Mouse (Mus musculus) MEL (cell line): ENCODE data around the gene Stard5. TPM values are rescaled to one million over a fixed set of nuclear protein-coding genes. Genes with fewer than 3 reads are reported as not detected.

ENCODE experiments used
- DNase-seq: peaks from one replicate; pipeline ENCODE4 v3.0.0; 2011; ENCODE audit warnings: low read depth, low spot score
- H3K27ac ChIP-seq: 2 replicates; pipeline ENCODE4 v1.5.1; 2012; ENCODE audit warnings: low read depth, mild to moderate bottlenecking, control low read depth, low read length, moderate library complexity; ENCODE audit not compliant: control insufficient read depth
- H3K27me3 ChIP-seq, 2 experiments: fragments of 150-350 bp in 1 of 2; sonication (generic) in 1 of 2; 2 replicates each; pipeline ENCODE4 v1.6.1; 2012; ENCODE audit warnings: low read length in 2 of 2, mild to moderate bottlenecking in 2 of 2, improper control_type of control experiment in 1 of 2, moderate library complexity in 1 of 2; ENCODE audit not compliant: insufficient read depth in 2 of 2, control insufficient read depth in 1 of 2
- H3K36me3 ChIP-seq, 2 experiments: 2 replicates each; pipeline ENCODE4 v1.6.1; 2012 to 2014; ENCODE audit warnings: low read length in 2 of 2, improper control_type of control experiment in 1 of 2, inconsistent platforms in 1 of 2, mild to moderate bottlenecking in 1 of 2; ENCODE audit not compliant: insufficient read depth in 2 of 2, control insufficient read depth in 1 of 2
- H3K4me1 ChIP-seq, 2 experiments: fragments of 150-350 bp in 1 of 2; sonication (generic) in 1 of 2; 2 replicates each; pipeline ENCODE4 v1.6.1; 2012; ENCODE audit warnings: low read length in 2 of 2, improper control_type of control experiment in 1 of 2, mild to moderate bottlenecking in 1 of 2; ENCODE audit not compliant: insufficient read depth in 2 of 2, control insufficient read depth in 1 of 2
- H3K4me3 ChIP-seq, 2 experiments: fragments of 150-350 bp in 1 of 2; sonication (generic) in 1 of 2; 2 replicates each; pipeline ENCODE4 v1.5.1; 2012; ENCODE audit warnings: low read depth in 2 of 2, low read length in 2 of 2, mild to moderate bottlenecking in 2 of 2, moderate library complexity in 2 of 2, control low read depth in 1 of 2, improper control_type of control experiment in 1 of 2; ENCODE audit not compliant: control insufficient read depth in 1 of 2, insufficient read depth in 1 of 2
- H3K79me2 ChIP-seq: 2 replicates; pipeline ENCODE4 v1.6.1; 2012; ENCODE audit warnings: mild to moderate bottlenecking, low read length, moderate library complexity; ENCODE audit not compliant: control insufficient read depth, poor library complexity, insufficient read depth
- H3K9ac ChIP-seq: 2 replicates; pipeline ENCODE4 v1.6.1; 2012; ENCODE audit warnings: low read depth, mild to moderate bottlenecking, control low read depth, low read length, moderate library complexity; ENCODE audit not compliant: control insufficient read depth, poor library complexity, severe bottlenecking
- H3K9me3 ChIP-seq: fragments of 150-350 bp; sonication (generic); replicated peaks from 2 replicates; pipeline ENCODE4 v1.6.1; 2012; ENCODE audit warnings: mild to moderate bottlenecking, low read length, improper control_type of control experiment, moderate library complexity; ENCODE audit not compliant: insufficient read depth
- CHD1 ChIP-seq: IDR thresholded peaks from 2 replicates; pipeline ENCODE4 v1.6.1; 2012; ENCODE audit warnings: low read depth, mild to moderate bottlenecking, inconsistent platforms, low read length, improper control_type of control experiment
- CHD2 ChIP-seq: IDR thresholded peaks from 2 replicates; pipeline ENCODE4 v1.6.1; 2011; ENCODE audit warnings: low read length, improper control_type of control experiment
- E2F4 ChIP-seq: IDR thresholded peaks from 2 replicates; pipeline ENCODE4 v1.6.1; 2011; ENCODE audit warnings: low read depth, low read length, improper control_type of control experiment, borderline replicate concordance
- ELF1 ChIP-seq: IDR thresholded peaks from 2 replicates; pipeline ENCODE4 v1.6.1; 2014; ENCODE audit warnings: low read depth, mild to moderate bottlenecking, inconsistent platforms, low read length, improper control_type of control experiment, moderate library complexity
- EP300 ChIP-seq, 2 experiments: IDR thresholded peaks; 2 replicates each; pipeline ENCODE4 v1.6.1; 2011; ENCODE audit warnings: improper control_type of control experiment in 2 of 2, low read length in 2 of 2, low read depth in 1 of 2, mild to moderate bottlenecking in 1 of 2
- GATA1 ChIP-seq: IDR thresholded peaks from 2 replicates; pipeline ENCODE4 v1.6.1; 2011; ENCODE audit warnings: low read depth, low read length, improper control_type of control experiment
- JUND ChIP-seq: IDR thresholded peaks from 2 replicates; pipeline ENCODE4 v1.6.1; 2011; ENCODE audit warnings: low read depth, mild to moderate bottlenecking, improper control_type of control experiment, low read length
- MYB ChIP-seq: IDR thresholded peaks from 2 replicates; pipeline ENCODE4 v1.6.1; 2011; ENCODE audit warnings: mild to moderate bottlenecking, low read depth, low read length, improper control_type of control experiment
- MYC ChIP-seq: IDR thresholded peaks from 2 replicates; pipeline ENCODE4 v1.6.1; 2011; ENCODE audit warnings: low read depth, mild to moderate bottlenecking, low read length, improper control_type of control experiment, moderate library complexity
- POLR2A ChIP-seq, 2 experiments: IDR thresholded peaks; 2 replicates each; pipeline ENCODE4 v1.6.1; 2011 to 2012; ENCODE audit warnings: low read length in 2 of 2, mild to moderate bottlenecking in 2 of 2, control low read depth in 1 of 2, improper control_type of control experiment in 1 of 2, low read depth in 1 of 2, moderate library complexity in 1 of 2; ENCODE audit not compliant: control insufficient read depth in 1 of 2, insufficient read depth in 1 of 2, poor library complexity in 1 of 2
- POLR2AphosphoS2 ChIP-seq: IDR thresholded peaks from 2 replicates; pipeline ENCODE4 v1.6.1; 2011; ENCODE audit warnings: low read length, improper control_type of control experiment
- POLR2AphosphoS5 ChIP-seq: IDR thresholded peaks from 2 replicates; pipeline ENCODE4 v1.6.1; 2012; ENCODE audit warnings: low read depth, borderline replicate concordance, mild to moderate bottlenecking, inconsistent platforms, low read length, moderate library complexity, mixed read lengths
- RAD21 ChIP-seq: IDR thresholded peaks from 2 replicates; pipeline ENCODE4 v1.6.1; 2011; ENCODE audit warnings: mild to moderate bottlenecking, low read depth, low read length, improper control_type of control experiment
- SIN3A ChIP-seq: IDR thresholded peaks from 2 replicates; pipeline ENCODE4 v1.6.1; 2012; ENCODE audit warnings: low read length, improper control_type of control experiment, inconsistent platforms
- SMC3 ChIP-seq: IDR thresholded peaks from 2 replicates; pipeline ENCODE4 v1.6.1; 2011; ENCODE audit warnings: low read depth, low read length, improper control_type of control experiment
- TAL1 ChIP-seq: IDR thresholded peaks from 2 replicates; pipeline ENCODE4 v1.6.1; 2012; ENCODE audit warnings: mild to moderate bottlenecking, inconsistent platforms, low read length, moderate library complexity, mixed read lengths
- TBP ChIP-seq: IDR thresholded peaks from 2 replicates; pipeline ENCODE4 v1.8.0; 2011; ENCODE audit warnings: low read depth, low read length, improper control_type of control experiment
- UBTF ChIP-seq: IDR thresholded peaks from 2 replicates; pipeline ENCODE4 v1.6.1; 2012; ENCODE audit warnings: low read depth, mild to moderate bottlenecking, inconsistent platforms, low read length, improper control_type of control experiment, moderate library complexity, borderline replicate concordance; ENCODE audit not compliant: insufficient read depth
- USF2 ChIP-seq, 2 experiments: IDR thresholded peaks; 2 replicates each; pipeline ENCODE4 v1.6.1; 2011 to 2012; ENCODE audit warnings: improper control_type of control experiment in 2 of 2, low read length in 2 of 2, borderline replicate concordance in 1 of 2, inconsistent platforms in 1 of 2, low read depth in 1 of 2, mild to moderate bottlenecking in 1 of 2; ENCODE audit not compliant: insufficient read depth in 1 of 2
- ZKSCAN1 ChIP-seq: IDR thresholded peaks from 2 replicates; pipeline ENCODE4 v1.6.1; 2012; ENCODE audit warnings: low read depth, mild to moderate bottlenecking, inconsistent platforms, low read length, improper control_type of control experiment, moderate library complexity
- polyA plus RNA-seq, 2 experiments: library from polyadenylated mRNA; stranded (reverse) in 1 of 2; unstranded in 1 of 2; fragments of >175 nt in 1 of 2; fragments of >200 nt in 1 of 2; gene quantifications; 2 replicates each; pipeline versions ENCODE4 v1.2.1 to v1.2.4; 2012; ENCODE audit warnings: low replicate concordance in 2 of 2, low read depth in 1 of 2; ENCODE audit not compliant: insufficient read length in 2 of 2, insufficient read depth in 1 of 2, missing spikeins in 1 of 2
- total RNA-seq: library from RNA; depleted of rRNA; stranded (reverse); fragments of 300-350 nt; gene quantifications from 2 replicates; pipeline ENCODE4 v1.2.3, GENCODE M21; 2012

Gene Stard5
- total and polyA plus RNA-seq, 3 experiments, result 2.3 to 3.1 TPM; not detected in 1

GRCm38 (mm10) chr7:83609891-83610290 is 21.9 kb upstream of the Stard5 start:
- H3K4me3 ChIP-seq, result no peak overlapping the region
- no peaks in the 10 kb centered on the region for H3K9me3 ChIP-seq
- no peaks in the 10 kb centered on the region for H3K27me3 ChIP-seq
- no peaks in the 10 kb centered on the region for H3K36me3 ChIP-seq
- no peaks in the 10 kb centered on the region for H3K4me1 ChIP-seq
- H3K27ac ChIP-seq, result no peak overlapping the region
- TF ChIP-seq MYC (no peak), MYB (no peak), UBTF (no peak), ZKSCAN1 (no peak), ELF1 (no peak)
- no peak overlapping the region for H3K9ac ChIP-seq
- DNase-seq, result no peak
- no peaks in the 10 kb centered on the region for H3K79me2 ChIP-seq

- H3K9me3 ChIP-seq, result no peaks in the 10 kb centered on the region
- H3K79me2 ChIP-seq, result no peaks in the 10 kb centered on the region
- H3K36me3 ChIP-seq, result no peaks in the 10 kb centered on the region
- H3K4me3 ChIP-seq, result no peak overlapping the region
- H3K27ac ChIP-seq, result no peak overlapping the region
- DNase-seq, result no peak
- no peaks in the 10 kb centered on the region for H3K27me3 ChIP-seq
- TF ChIP-seq RAD21 (no peak), E2F4 (no peak), MYC (no peak), MYB (no peak), TAL1 (no peak), JUND (no peak), TBP (no peak), SMC3 (no peak), POLR2AphosphoS5 (no peak), GATA1 (no peak), USF2 (IDR thresholded peaks at IDR 0.05; ENCODE audit: borderline replicate concordance in 1 of 2, insufficient read depth in 1 of 2, low read depth in 1 of 2, low read length in 2 of 2) (no peak), POLR2A (IDR thresholded peaks at IDR 0.05; ENCODE audit: control insufficient read depth in 1 of 2, insufficient read depth in 1 of 2, low read depth in 1 of 2, low read length in 2 of 2, poor library complexity in 1 of 2) (no peak), EP300 (IDR thresholded peaks at IDR 0.05; ENCODE audit: low read depth in 1 of 2, low read length in 2 of 2) (no peak), CHD1 (no peak), POLR2AphosphoS2 (no peak), SIN3A (no peak), CHD2 (no peak)
- no peak overlapping the region for H3K9ac ChIP-seq
- H3K4me1 ChIP-seq, result no peaks in the 10 kb centered on the region
Measured at GRCm38 (mm10) chr7:83611886-83612285, 19.9 kb upstream of the Stard5 start.
